Mouse (Mus musculus): Measurements from ENCODE around the gene Timm22. TPM values are rescaled to one million over a fixed set of nuclear protein-coding genes. Genes with fewer than 3 reads are reported as not detected.

Gene Timm22
- 12.5 and 14.8 TPM in 2 replicates for polyA plus RNA-seq (2012; rRNA removed; ENCODE audit: low replicate concordance)

GRCm38 (mm10) chr11:76406702-76407583 is at the start of gene Timm22:
Timm22 (plus strand) TSS chr11:76406952.

GRCm38 (mm10) chr11:76398798-76399586 is 7.8 kb upstream of the Timm22 start, which contains the start of gene Nxn:
Nxn (minus strand) TSS chr11:76399140.

Other genes with a start within 250 kb of the Timm22 start
- gene Vps53, start 227.3 kb upstream of the Timm22 start, polyA plus RNA-seq (2012; rRNA removed; ENCODE audit: low replicate concordance), result 30.9 and 34.8 TPM in 2 replicates
- 13.5 and 32.9 TPM in 2 replicates for gene Fam57a, start 227.3 kb upstream of the Timm22 start, polyA plus RNA-seq (2012; rRNA removed; ENCODE audit: low replicate concordance)
- gene Dbil5, start 189.3 kb upstream of the Timm22 start, polyA plus RNA-seq (2012; rRNA removed; ENCODE audit: low replicate concordance), result 0.35 and 1.4 TPM in 2 replicates
- 6.1 and 16.4 TPM in 2 replicates for gene Gemin4, start 189.3 kb upstream of the Timm22 start, polyA plus RNA-seq (2012; rRNA removed; ENCODE audit: low replicate concordance)
- 10.0 and 10.2 TPM in 2 replicates for gene Mrm3, start 163.2 kb upstream of the Timm22 start, polyA plus RNA-seq (2012; rRNA removed; ENCODE audit: low replicate concordance)
- gene Glod4, start 163.2 kb upstream of the Timm22 start, polyA plus RNA-seq (2012; rRNA removed; ENCODE audit: low replicate concordance), result 13.7 and 14.2 TPM in 2 replicates
- gene Nxn, start 7.8 kb upstream of the Timm22 start, polyA plus RNA-seq (2012; rRNA removed; ENCODE audit: low replicate concordance), result 13.5 and 54.3 TPM in 2 replicates
- gene Abr, start 215.4 kb downstream of the Timm22 start, polyA plus RNA-seq (2012; rRNA removed; ENCODE audit: low replicate concordance), result 25.2 and 58.5 TPM in 2 replicates